Mouse (Mus musculus): ENCODE measurements around the gene Gm42372. TPM values are rescaled to one million over a fixed set of nuclear protein-coding genes. Genes with fewer than 3 reads are reported as not detected.

Gm42372 gene
- polyA plus RNA-seq, 1 experiment from 2014 or later, result 0.28 TPM

GRCm38 (mm10) chr7:17027588-17028343 is 44.9 kb downstream of the Gm42372 start, which contains the start of gene Ppp5c:
TSS of gene Ppp5c (minus strand) at chr7:17027924.
- peak within 1 kb of the TSS; percentile 74 for H3K4me2 ChIP-seq (replicated peaks)
- peak; percentile 86 for ATAC-seq
- H3K36me3 ChIP-seq, result peaks cover 14% of the 10 kb centered on the region
- WGBS, result under 1% methylated on average over 58 of the region's 58 CpGs
- H3K9ac ChIP-seq, result peak within 1 kb of the TSS; percentile 86
- peak within 1 kb of the TSS; percentile 92 for H3K27ac ChIP-seq
- peaks cover 43% of the 10 kb centered on the region for H3K4me1 ChIP-seq (replicated peaks)
- peak within 1 kb of the TSS; percentile 86 for H3K4me3 ChIP-seq (replicated peaks)
- no peaks in the 10 kb centered on the region for H3K9me3 ChIP-seq
- H3K27me3 ChIP-seq (replicated peaks), result no peaks in the 10 kb centered on the region

- H3K27me3 ChIP-seq (replicated peaks), result no peaks in the 10 kb centered on the region
- no peak overlapping the region for H3K9ac ChIP-seq
- peaks cover 37% of the 10 kb centered on the region for H3K4me1 ChIP-seq (replicated peaks)
- ATAC-seq, result no peak
- H3K27ac ChIP-seq, result peak overlapping the region; percentile 92; the same call in 1 of the 2 replicates
- 75% methylated on average over 7 of the region's 7 CpGs for WGBS
- H3K4me2 ChIP-seq (replicated peaks), result no peak overlapping the region
- H3K9me3 ChIP-seq, result no peaks in the 10 kb centered on the region
- peaks cover 20% of the 10 kb centered on the region for H3K36me3 ChIP-seq
- no peak overlapping the region for H3K4me3 ChIP-seq (replicated peaks)
Measured at GRCm38 (mm10) chr7:17028923-17029322, 46.0 kb downstream of the Gm42372 start.

- H3K9me3 ChIP-seq, result no peaks in the 10 kb centered on the region
- 74% methylated on average over 7 of the region's 7 CpGs for WGBS
- ATAC-seq, result no peak
- peaks cover 24% of the 10 kb centered on the region for H3K4me1 ChIP-seq (replicated peaks)
- no peak overlapping the region for H3K27ac ChIP-seq
- H3K4me3 ChIP-seq (replicated peaks), result no peak overlapping the region
- H3K4me2 ChIP-seq (replicated peaks), result no peak overlapping the region
- H3K9ac ChIP-seq, result no peak overlapping the region
- H3K36me3 ChIP-seq, result peaks cover 32% of the 10 kb centered on the region
- no peaks in the 10 kb centered on the region for H3K27me3 ChIP-seq (replicated peaks)
Measured at GRCm38 (mm10) chr7:17030239-17030638, 47.4 kb downstream of the Gm42372 start.

Other genes with a start within 250 kb of the Gm42372 start
- gene Ap2s1, start 244.7 kb upstream of the Gm42372 start, polyA plus RNA-seq (2015; fragmentation: Nextera tagmentation; extraction: Ambion mirVana), result 248 and 256 TPM in 2 replicates
- gene Slc1a5, start 201.7 kb upstream of the Gm42372 start, polyA plus RNA-seq (2015; fragmentation: Nextera tagmentation; extraction: Ambion mirVana), result 61.8 and 64.0 TPM in 2 replicates
- gene Strn4, start 167.2 kb upstream of the Gm42372 start, polyA plus RNA-seq (2015; fragmentation: Nextera tagmentation; extraction: Ambion mirVana), result 77.3 and 85.5 TPM in 2 replicates
- gene Fkrp, start 166.4 kb upstream of the Gm42372 start, polyA plus RNA-seq (2015; fragmentation: Nextera tagmentation; extraction: Ambion mirVana), result 25.1 and 25.6 TPM in 2 replicates
- 9.7 and 12.5 TPM in 2 replicates for gene Prkd2, start 140.2 kb upstream of the Gm42372 start, polyA plus RNA-seq (2015; fragmentation: Nextera tagmentation; extraction: Ambion mirVana)
- 3.1 and 3.2 TPM in 2 replicates for gene Dact3, start 107.8 kb upstream of the Gm42372 start, polyA plus RNA-seq (2015; fragmentation: Nextera tagmentation; extraction: Ambion mirVana)
- 7.4 and 8.3 TPM in 2 replicates for gene Gng8, start 91.3 kb upstream of the Gm42372 start, polyA plus RNA-seq (2015; fragmentation: Nextera tagmentation; extraction: Ambion mirVana)
- gene Ptgir, start 76.6 kb upstream of the Gm42372 start, polyA plus RNA-seq (2015; fragmentation: Nextera tagmentation; extraction: Ambion mirVana), result 2.8 and 3.0 TPM in 2 replicates
- 137 and 140 TPM in 2 replicates for gene Calm3, start 59.0 kb upstream of the Gm42372 start, polyA plus RNA-seq (2015; fragmentation: Nextera tagmentation; extraction: Ambion mirVana)
- gene Pnmal2, start 38.4 kb upstream of the Gm42372 start, polyA plus RNA-seq (2015; fragmentation: Nextera tagmentation; extraction: Ambion mirVana), result 8.1 and 8.3 TPM in 2 replicates
- gene Pnmal1, start 23.4 kb upstream of the Gm42372 start, polyA plus RNA-seq (2015; fragmentation: Nextera tagmentation; extraction: Ambion mirVana), result 3.0 and 3.1 TPM in 2 replicates
- gene Ccdc8, start 9.6 kb downstream of the Gm42372 start, polyA plus RNA-seq (2015; fragmentation: Nextera tagmentation; extraction: Ambion mirVana), result 28.1 and 29.0 TPM in 2 replicates
- 81.5 and 89.5 TPM in 2 replicates for gene Ppp5c, start 44.8 kb downstream of the Gm42372 start, polyA plus RNA-seq (2015; fragmentation: Nextera tagmentation; extraction: Ambion mirVana)
- 66.7 and 71.4 TPM in 2 replicates for gene Hif3a, start 79.3 kb downstream of the Gm42372 start, polyA plus RNA-seq (2015; fragmentation: Nextera tagmentation; extraction: Ambion mirVana)
- gene Psg16, start 91.0 kb downstream of the Gm42372 start, polyA plus RNA-seq (2015; fragmentation: Nextera tagmentation; extraction: Ambion mirVana), result 0.40 and 0.42 TPM in 2 replicates
- gene Ceacam3, start 167.2 kb downstream of the Gm42372 start, polyA plus RNA-seq (2015; fragmentation: Nextera tagmentation; extraction: Ambion mirVana), result not detected in 2 replicates
- gene Psg29, start 220.4 kb downstream of the Gm42372 start, polyA plus RNA-seq (2015; fragmentation: Nextera tagmentation; extraction: Ambion mirVana), result not detected in 2 replicates